Mouse (Mus musculus): ENCODE data around the gene Fam81b. TPM values are rescaled to one million over a fixed set of nuclear protein-coding genes. Genes with fewer than 3 reads are reported as not detected.
"Not testable (repeated sequence)": the region's sequence is repeated elsewhere in the genome, so short reads cannot be mapped to it uniquely, and the experiment has no call there.

Fam81b gene
- not detected in 2 replicates for total RNA-seq (2015; ENCODE audit: low replicate concordance)
- not detected in 2 replicates for total RNA-seq (2017; ENCODE audit: low replicate concordance)

- ATAC-seq (replicated peaks; ENCODE audit: low FRiP score, poor library complexity, severe bottlenecking): no peak
Measured at GRCm38 (mm10) chr13:76304637-76305122, at the start of gene Fam81b. Gene Fam81b, minus strand, starts transcription at chr13:76305072.

- ATAC-seq (replicated peaks; ENCODE audit: low FRiP score, poor library complexity, severe bottlenecking): not testable (repeated sequence)
Measured at GRCm38 (mm10) chr13:76345941-76346340, 41.1 kb upstream of the Fam81b start.

GRCm38 (mm10) chr13:76318635-76319034 lies 13.8 kb upstream of the Fam81b start:
- ATAC-seq (replicated peaks; ENCODE audit: low FRiP score, poor library complexity, severe bottlenecking): no peak

GRCm38 (mm10) chr13:76311580-76311979 lies 6.7 kb upstream of the Fam81b start:
- no peak for ATAC-seq (replicated peaks; ENCODE audit: low FRiP score, poor library complexity, severe bottlenecking)

- ATAC-seq (replicated peaks; ENCODE audit: low FRiP score, poor library complexity, severe bottlenecking): no peak
Measured at GRCm38 (mm10) chr13:76308811-76309210, 3.9 kb upstream of the Fam81b start.

GRCm38 (mm10) chr13:76305655-76306365 lies 938 bp upstream of the Fam81b start:
- no peak for ATAC-seq (replicated peaks; ENCODE audit: low FRiP score, poor library complexity, severe bottlenecking)

- ATAC-seq (replicated peaks; ENCODE audit: low FRiP score, poor library complexity, severe bottlenecking): no peak
Measured at GRCm38 (mm10) chr13:76305241-76305640, 369 bp upstream of the Fam81b start.

- no peak for ATAC-seq (replicated peaks; ENCODE audit: low FRiP score, poor library complexity, severe bottlenecking)
Measured at GRCm38 (mm10) chr13:76304201-76304600, 671 bp downstream of the Fam81b start.

GRCm38 (mm10) chr13:76303160-76303559 lies 1.7 kb downstream of the Fam81b start:
- ATAC-seq (replicated peaks; ENCODE audit: low FRiP score, poor library complexity, severe bottlenecking): no peak

- ATAC-seq (replicated peaks; ENCODE audit: low FRiP score, poor library complexity, severe bottlenecking): no peak
Measured at GRCm38 (mm10) chr13:76302056-76302455, 2.8 kb downstream of the Fam81b start.

GRCm38 (mm10) chr13:76292050-76292449 lies 12.8 kb downstream of the Fam81b start:
- ATAC-seq (replicated peaks; ENCODE audit: low FRiP score, poor library complexity, severe bottlenecking): no peak

GRCm38 (mm10) chr13:76284597-76284996 lies 20.3 kb downstream of the Fam81b start:
- no peak for ATAC-seq (replicated peaks; ENCODE audit: low FRiP score, poor library complexity, severe bottlenecking)

GRCm38 (mm10) chr13:76264361-76265026 lies 40.4 kb downstream of the Fam81b start:
- ATAC-seq (replicated peaks; ENCODE audit: low FRiP score, poor library complexity, severe bottlenecking): no peak

- ATAC-seq (replicated peaks; ENCODE audit: low FRiP score, poor library complexity, severe bottlenecking): no peak
Measured at GRCm38 (mm10) chr13:76258766-76259165, 46.1 kb downstream of the Fam81b start.

GRCm38 (mm10) chr13:76256350-76256749 lies 48.5 kb downstream of the Fam81b start:
- no peak for ATAC-seq (replicated peaks; ENCODE audit: low FRiP score, poor library complexity, severe bottlenecking)

- ATAC-seq (replicated peaks; ENCODE audit: low FRiP score, poor library complexity, severe bottlenecking): no peak
Measured at GRCm38 (mm10) chr13:76250092-76250491, 54.8 kb downstream of the Fam81b start.

- ATAC-seq (replicated peaks; ENCODE audit: low FRiP score, poor library complexity, severe bottlenecking): no peak
Measured at GRCm38 (mm10) chr13:76249066-76249465, 55.8 kb downstream of the Fam81b start.

GRCm38 (mm10) chr13:76215397-76215796 lies 89.5 kb downstream of the Fam81b start:
- no peak for ATAC-seq (replicated peaks; ENCODE audit: low FRiP score, poor library complexity, severe bottlenecking)

GRCm38 (mm10) chr13:76214928-76215327 lies 89.9 kb downstream of the Fam81b start:
- ATAC-seq (replicated peaks; ENCODE audit: low FRiP score, poor library complexity, severe bottlenecking): no peak

- ATAC-seq (replicated peaks; ENCODE audit: low FRiP score, poor library complexity, severe bottlenecking): no peak
Measured at GRCm38 (mm10) chr13:76199943-76200342, 104.9 kb downstream of the Fam81b start.

- ATAC-seq (replicated peaks; ENCODE audit: low FRiP score, poor library complexity, severe bottlenecking): no peak
Measured at GRCm38 (mm10) chr13:76197297-76197848, 107.5 kb downstream of the Fam81b start.

Measured in erythroid progenitor cell, adult 5-6 weeks (primary cell).